Mouse (Mus musculus) liver, embryonic 14.5 days (tissue): Measurements from ENCODE around the gene Agrp.

Source experiments
- CTCF ChIP-seq: IDR thresholded peaks from 2 replicates; pipeline ENCODE4 v1.5.1; 2016; ENCODE audit warnings: antibody characterized with exemption, low read depth, control low read depth
- EP300 ChIP-seq: IDR thresholded peaks from 2 replicates; pipeline ENCODE4 v1.6.1; 2016; ENCODE audit warnings: antibody characterized with exemption, low read depth

GRCm38 (mm10) chr8:105620211-105620610 lies 17.0 kb downstream of the Agrp start:
- no peak for TF ChIP-seq EP300
- TF ChIP-seq CTCF = no peak
